Mouse (Mus musculus): ENCODE results near the gene Msx3. TPM values are rescaled to one million over a fixed set of nuclear protein-coding genes. Genes with fewer than 3 reads are reported as not detected.
A peak's percentile ranks its signal among the peaks of the same experiment; 100 is the strongest.

Gene Msx3
- polyA plus RNA-seq, 2 experiments: not detected

DNA sequence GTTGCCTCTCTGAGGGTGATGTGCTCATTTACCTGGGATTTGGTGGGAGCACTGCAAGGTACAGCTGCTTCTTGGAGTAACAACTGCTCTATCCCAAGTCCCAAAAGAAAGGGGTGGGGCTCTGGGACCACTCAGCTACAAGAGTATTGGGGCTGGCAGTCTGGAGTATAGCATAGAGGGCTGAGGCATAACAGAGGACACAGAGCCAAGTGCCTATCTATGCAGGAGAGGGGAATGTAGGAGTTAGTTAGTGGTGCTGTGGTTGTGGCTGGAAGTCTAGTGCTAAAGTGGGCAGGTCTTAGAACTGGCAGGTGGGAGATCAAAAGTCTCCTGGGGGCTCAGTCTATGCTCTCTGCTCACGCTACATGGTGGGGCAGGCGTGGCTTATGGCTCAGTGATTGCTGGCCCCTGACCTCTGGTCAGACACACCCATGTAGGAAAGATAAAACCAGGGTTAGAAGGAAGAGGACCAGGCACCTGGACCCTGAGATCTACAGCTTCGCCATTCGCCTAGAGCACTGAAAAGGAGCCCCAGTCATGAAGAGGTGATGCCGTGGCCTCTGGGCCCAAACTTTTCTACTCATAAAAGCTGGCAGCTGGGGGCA, 44.1 kb upstream of the Msx3 start, which contains the start of gene Prap1:
Gene Prap1, plus strand, starts transcription at position 472 of the 605 bp plus-strand sequence.
- no peak within 1 kb of the TSS for H3K4me3 ChIP-seq (replicated peaks; ENCODE audit: low read length)
- no peak within 1 kb of the TSS for H3K9ac ChIP-seq (ENCODE audit: low read depth, low read length, severe bottlenecking)
- no peaks in the 10 kb centered on the region for H3K4me1 ChIP-seq (ENCODE audit: control insufficient read depth, insufficient read depth, low read length)
- H3K27me3 ChIP-seq (ENCODE audit: control insufficient read depth, insufficient read depth, low read length): no peaks in the 10 kb centered on the region
- H3K9me3 ChIP-seq (ENCODE audit: control insufficient read depth, low read length): no peaks in the 10 kb centered on the region
- DNase-seq (ENCODE audit: low spot score) (no peak), ATAC-seq (ENCODE audit: low FRiP score, low read depth) (no peak)
- H3K36me3 ChIP-seq (ENCODE audit: control insufficient read depth, insufficient read depth, low read length): no peaks in the 10 kb centered on the region
- WGBS: 62% methylated on average over 5 of the region's 5 CpGs
- no peak within 1 kb of the TSS for H3K27ac ChIP-seq (replicated peaks; ENCODE audit: low read depth, low read length)
- no peak for TF ChIP-seq POLR2A (IDR thresholded peaks at IDR 0.05; ENCODE audit: borderline replicate concordance, extremely low read depth, insufficient read depth, insufficient read length)
- no peak within 1 kb of the TSS for H3K4me2 ChIP-seq (replicated peaks; ENCODE audit: low read depth, low read length, severe bottlenecking)

DNA sequence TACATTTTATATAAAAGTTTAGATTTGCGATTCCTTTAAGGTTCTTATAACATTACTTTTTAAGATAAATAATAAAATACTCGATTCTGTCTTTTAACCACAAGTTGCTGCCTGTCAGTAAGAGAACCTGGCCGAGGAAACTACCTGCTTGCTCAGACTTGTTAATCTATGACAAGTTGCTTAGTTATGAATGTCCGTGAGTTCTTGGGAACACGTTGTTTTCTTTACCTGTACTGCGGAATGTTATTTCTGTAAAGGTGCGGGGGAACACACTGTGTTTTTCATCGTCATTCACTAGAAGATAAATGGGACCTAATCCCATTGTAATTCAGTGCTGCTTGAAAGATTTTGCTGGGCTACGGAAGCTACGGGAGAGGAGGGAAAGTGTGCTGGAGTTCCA, 41.7 kb upstream of the Msx3 start:
- Histone ChIP-seq H3K4me3 (replicated peaks; ENCODE audit: low read length) (no peak overlapping the region), H3K9ac (ENCODE audit: low read depth, low read length, severe bottlenecking) (no peak overlapping the region), H3K4me2 (replicated peaks; ENCODE audit: low read depth, low read length, severe bottlenecking) (no peak overlapping the region), H3K27ac (replicated peaks; ENCODE audit: low read depth, low read length) (no peak overlapping the region), H3K36me3 (ENCODE audit: control insufficient read depth, insufficient read depth, low read length) (no peaks in the 10 kb centered on the region), H3K9me3 (ENCODE audit: control insufficient read depth, low read length) (no peaks in the 10 kb centered on the region), H3K4me1 (ENCODE audit: control insufficient read depth, insufficient read depth, low read length) (no peaks in the 10 kb centered on the region), H3K27me3 (ENCODE audit: control insufficient read depth, insufficient read depth, low read length) (no peaks in the 10 kb centered on the region)
- ATAC-seq (ENCODE audit: low FRiP score, low read depth): no peak
- no peak for DNase-seq (ENCODE audit: low spot score)
- TF ChIP-seq POLR2A (IDR thresholded peaks at IDR 0.05; ENCODE audit: borderline replicate concordance, extremely low read depth, insufficient read depth, insufficient read length): no peak
- 75% methylated on average over 10 of the region's 10 CpGs for WGBS

DNA sequence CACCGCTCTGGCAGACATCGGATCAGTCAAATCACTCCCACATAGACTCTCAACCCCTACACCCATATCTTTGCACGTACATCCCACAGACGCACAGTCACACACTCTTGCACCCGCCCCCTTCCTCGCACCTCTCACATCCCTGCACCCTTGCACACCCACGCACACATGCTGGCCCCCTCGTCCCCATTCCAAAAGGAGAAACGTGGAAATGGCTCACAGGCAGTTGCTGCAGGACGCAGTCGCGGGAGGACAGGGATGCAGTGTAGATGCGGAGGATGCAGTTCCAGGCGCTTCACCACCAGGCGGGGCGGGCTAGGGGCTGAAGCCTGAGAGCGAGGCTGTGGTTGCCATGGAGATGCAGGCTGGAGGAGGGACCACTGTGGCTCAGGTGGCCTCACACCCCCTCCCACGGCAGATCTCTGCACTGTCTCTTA, 33.4 kb upstream of the Msx3 start, which contains the start of gene Caly:
Gene Caly, minus strand, starts transcription at position 307 of the 437 bp plus-strand sequence.
- Histone ChIP-seq H3K9ac (ENCODE audit: low read depth, low read length, severe bottlenecking) (no peak within 1 kb of the TSS), H3K4me3 (replicated peaks; ENCODE audit: low read length) (no peak within 1 kb of the TSS), H3K27ac (replicated peaks; ENCODE audit: low read depth, low read length) (no peak within 1 kb of the TSS), H3K4me2 (replicated peaks; ENCODE audit: low read depth, low read length, severe bottlenecking) (no peak within 1 kb of the TSS), H3K4me1 (ENCODE audit: control insufficient read depth, insufficient read depth, low read length) (no peaks in the 10 kb centered on the region), H3K9me3 (ENCODE audit: control insufficient read depth, low read length) (no peaks in the 10 kb centered on the region), H3K27me3 (ENCODE audit: control insufficient read depth, insufficient read depth, low read length) (peaks cover 24% of the 10 kb centered on the region), H3K36me3 (ENCODE audit: control insufficient read depth, insufficient read depth, low read length) (no peaks in the 10 kb centered on the region)
- TF ChIP-seq POLR2A (IDR thresholded peaks at IDR 0.05; ENCODE audit: borderline replicate concordance, extremely low read depth, insufficient read depth, insufficient read length): no peak
- ATAC-seq (ENCODE audit: low FRiP score, low read depth) (peak; percentile 58; the same call in 1 of the 2 replicates), DNase-seq (ENCODE audit: low spot score) (peak; percentile 32)
- 11% methylated on average over 18 of the region's 18 CpGs for WGBS

DNA sequence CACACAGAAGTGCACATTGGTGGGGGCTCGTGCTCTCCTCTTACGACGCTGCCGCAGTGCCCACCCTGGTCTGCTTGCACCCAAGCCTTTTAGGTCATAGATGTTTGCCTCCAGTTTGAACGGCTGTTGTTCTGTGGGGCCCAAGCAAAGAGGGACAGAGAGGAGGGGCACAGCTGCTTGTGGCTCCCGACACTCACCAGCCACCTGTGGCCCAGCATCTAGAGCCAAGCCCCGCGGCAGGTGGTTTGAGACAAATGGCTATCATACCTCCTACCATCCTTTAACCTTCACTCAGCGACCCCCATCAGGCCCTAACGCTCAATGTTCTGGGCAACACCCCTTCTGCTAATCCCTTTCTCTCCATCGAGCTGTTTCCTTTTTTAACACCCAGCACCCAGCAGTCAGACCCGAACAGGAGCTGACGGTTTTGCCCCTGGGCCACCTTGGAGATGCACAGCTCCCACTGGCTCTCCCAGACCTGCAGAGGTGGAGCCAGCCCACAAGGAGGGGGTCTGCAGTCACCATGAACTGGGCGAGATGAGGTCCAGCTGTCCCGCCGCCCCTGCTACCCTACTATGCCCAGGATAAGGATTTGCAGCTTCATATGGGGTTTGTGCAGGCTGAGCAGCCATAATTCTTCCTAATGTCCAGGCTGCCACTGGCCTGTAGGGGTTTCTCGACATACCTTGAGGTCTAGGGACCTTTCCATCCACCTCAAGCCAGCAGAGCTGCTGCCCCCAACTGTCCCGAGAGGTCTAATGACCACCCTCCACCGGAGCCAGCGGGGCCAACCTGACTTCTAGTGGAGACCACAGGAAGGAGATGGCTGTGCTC, 32.7 kb upstream of the Msx3 start:
- no peak for DNase-seq (ENCODE audit: low spot score)
- no peaks in the 10 kb centered on the region for H3K36me3 ChIP-seq (ENCODE audit: control insufficient read depth, insufficient read depth, low read length)
- H3K27ac ChIP-seq (replicated peaks; ENCODE audit: low read depth, low read length): no peak overlapping the region
- ATAC-seq (ENCODE audit: low FRiP score, low read depth): no peak
- no peaks in the 10 kb centered on the region for H3K4me1 ChIP-seq (ENCODE audit: control insufficient read depth, insufficient read depth, low read length)
- H3K4me3 ChIP-seq (replicated peaks; ENCODE audit: low read length): no peak overlapping the region
- no peak overlapping the region for H3K4me2 ChIP-seq (replicated peaks; ENCODE audit: low read depth, low read length, severe bottlenecking)
- TF ChIP-seq POLR2A (IDR thresholded peaks at IDR 0.05; ENCODE audit: borderline replicate concordance, extremely low read depth, insufficient read depth, insufficient read length): no peak
- H3K9me3 ChIP-seq (ENCODE audit: control insufficient read depth, low read length): no peaks in the 10 kb centered on the region
- peaks cover 24% of the 10 kb centered on the region for H3K27me3 ChIP-seq (ENCODE audit: control insufficient read depth, insufficient read depth, low read length)
- H3K9ac ChIP-seq (ENCODE audit: low read depth, low read length, severe bottlenecking): no peak overlapping the region
- 22% methylated on average over 20 of the region's 20 CpGs for WGBS

DNA sequence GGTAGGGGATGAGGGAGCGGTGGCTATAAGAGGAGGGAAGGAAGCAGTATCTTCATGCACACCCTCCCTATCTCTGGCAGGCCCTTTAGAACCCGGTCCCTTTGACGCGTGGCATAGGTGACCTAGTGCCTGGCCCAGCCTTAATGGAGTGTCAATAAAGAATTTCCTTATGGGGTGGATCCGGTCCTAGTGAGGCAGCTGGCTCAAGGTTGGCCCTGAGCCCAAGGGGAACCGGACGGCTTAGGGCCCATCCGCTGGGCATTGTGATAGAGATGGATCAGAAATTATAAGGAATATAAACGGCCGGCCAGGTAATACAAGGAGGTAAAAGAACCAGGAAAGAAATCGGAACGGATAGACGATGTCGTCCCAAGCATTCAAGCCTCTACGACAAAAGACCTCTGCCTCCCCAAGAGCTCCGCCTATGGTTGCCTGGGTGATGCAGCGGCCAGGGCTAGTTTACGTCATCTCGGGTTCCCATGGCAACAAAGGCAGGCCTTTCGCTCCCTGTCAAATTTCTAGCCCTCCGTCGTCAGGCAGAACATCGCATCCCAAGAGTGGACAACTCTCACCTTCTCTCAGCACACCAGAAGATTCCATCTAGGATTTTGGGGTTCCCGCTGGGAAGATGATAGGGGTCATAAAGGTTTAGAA, 31.7 kb upstream of the Msx3 start:
- Histone ChIP-seq H3K9me3 (ENCODE audit: control insufficient read depth, low read length) (no peaks in the 10 kb centered on the region), H3K36me3 (ENCODE audit: control insufficient read depth, insufficient read depth, low read length) (no peaks in the 10 kb centered on the region), H3K27me3 (ENCODE audit: control insufficient read depth, insufficient read depth, low read length) (peaks cover 24% of the 10 kb centered on the region), H3K4me3 (replicated peaks; ENCODE audit: low read length) (peak overlapping the region; percentile 27), H3K4me1 (ENCODE audit: control insufficient read depth, insufficient read depth, low read length) (no peaks in the 10 kb centered on the region), H3K4me2 (replicated peaks; ENCODE audit: low read depth, low read length, severe bottlenecking) (peak overlapping the region; percentile 46), H3K27ac (replicated peaks; ENCODE audit: low read depth, low read length) (no peak overlapping the region), H3K9ac (ENCODE audit: low read depth, low read length, severe bottlenecking) (peak overlapping the region; percentile 25; the same call in 1 of the 2 replicates)
- ATAC-seq (ENCODE audit: low FRiP score, low read depth) (peak; percentile 82), DNase-seq (ENCODE audit: low spot score) (peak; percentile 81)
- WGBS: 3% methylated on average over 24 of the region's 24 CpGs
- TF ChIP-seq POLR2A (IDR thresholded peaks at IDR 0.05; ENCODE audit: borderline replicate concordance, extremely low read depth, insufficient read depth, insufficient read length): no peak
